Comparison of ENCODE assay signal across 15 mouse cellular contexts in the genomic region with DNA sequence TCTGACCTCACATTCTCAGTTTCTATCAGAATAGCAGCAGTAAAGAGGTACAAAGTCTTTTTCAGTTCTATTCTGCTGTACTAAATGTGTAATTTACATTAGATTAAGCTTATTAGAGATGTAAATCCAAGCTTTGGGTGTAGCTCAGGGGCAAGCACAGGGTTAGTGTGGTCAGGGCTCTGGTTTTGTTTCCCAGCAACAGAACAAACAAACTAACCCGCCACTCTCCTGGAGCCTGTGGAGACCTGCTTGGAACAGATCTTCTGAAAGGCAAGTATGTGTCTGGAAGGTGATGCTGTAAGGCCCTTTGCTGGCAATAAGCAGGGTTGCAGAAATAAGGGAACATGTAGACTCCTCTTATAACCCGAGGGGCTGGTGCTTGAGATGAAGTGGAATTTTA. TPM values are rescaled to one million over a fixed set of nuclear protein-coding genes. Genes with fewer than 3 reads are reported as not detected.
"Had no signal": no experiment of that assay in that cellular context is flagged by ENCODE, and none has a peak within 500 bp of the region (broad histone marks: within the 10 kb centered on the region; RNA-seq: fewer than 3 reads in every experiment).

No protein-coding gene starts in this region.

- H3K9ac ChIP-seq: kidney, embryonic 15.5 days; liver, embryonic 13.5 days; liver, postnatal 0 days; lung, embryonic 15.5 days; midbrain, embryonic 13.5 days; neural tube, embryonic 12.5 days had no signal

- H3K4me1 ChIP-seq: limb, embryonic 10.5 days; liver, embryonic 13.5 days; lung, embryonic 15.5 days; megakaryocyte, embryonic 14.5 days; neural tube, embryonic 12.5 days had no signal

- H3K4me2 ChIP-seq: kidney, embryonic 15.5 days; liver, embryonic 13.5 days; lung, embryonic 15.5 days; midbrain, embryonic 13.5 days; neural tube, embryonic 12.5 days had no signal

- DNase-seq: kidney, adult 18-20 months; kidney, postnatal 14 days; liver, embryonic 13.5 days; liver, postnatal 0 days; lung, postnatal 14 days; thymus, adult 18-20 months; thymus, postnatal 14 days had no signal

- H3K27ac ChIP-seq: kidney, embryonic 15.5 days; left cerebral cortex, adult 2 months; limb, embryonic 10.5 days; liver, embryonic 13.5 days; lung, embryonic 15.5 days; macrophage; midbrain, embryonic 13.5 days; neural tube, embryonic 12.5 days had no signal

- H3K4me3 ChIP-seq: kidney, embryonic 15.5 days; left cerebral cortex, adult 2 months; limb, embryonic 10.5 days; liver, embryonic 13.5 days; lung, embryonic 15.5 days; megakaryocyte, embryonic 14.5 days; midbrain, embryonic 13.5 days; neural tube, embryonic 12.5 days had no signal

- ATAC-seq: liver, postnatal 0 days; midbrain, embryonic 13.5 days had no signal

- H3K9me3 ChIP-seq: kidney, embryonic 15.5 days; limb, embryonic 10.5 days; liver, embryonic 13.5 days; lung, embryonic 15.5 days; megakaryocyte, embryonic 14.5 days; midbrain, embryonic 13.5 days; neural tube, embryonic 12.5 days had no signal

- H3K27me3 ChIP-seq: kidney, embryonic 15.5 days; liver, embryonic 13.5 days; lung, embryonic 15.5 days; megakaryocyte, embryonic 14.5 days; midbrain, embryonic 13.5 days; neural tube, embryonic 12.5 days had no signal

RNA-seq across cellular contexts. Expression of gene Cdkl1, which starts 37.1 kb away (rescaled TPM):
- polyA plus RNA-seq: macrophage had no signal
